Mouse (Mus musculus) megakaryocyte, embryonic 14.5 days (primary cell): Measurements from ENCODE around the gene Pno1.

Source experiments
- FLI1 ChIP-seq: IDR thresholded peaks from 2 replicates; pipeline ENCODE4 v1.6.1; 2012; ENCODE audit warnings: low read length, inconsistent platforms, mixed read lengths
- GATA1 ChIP-seq: IDR thresholded peaks from 3 replicates; pipeline ENCODE4 v1.6.1; 2012; ENCODE audit warnings: mixed read lengths, low read length, inconsistent platforms, borderline replicate concordance

DNA sequence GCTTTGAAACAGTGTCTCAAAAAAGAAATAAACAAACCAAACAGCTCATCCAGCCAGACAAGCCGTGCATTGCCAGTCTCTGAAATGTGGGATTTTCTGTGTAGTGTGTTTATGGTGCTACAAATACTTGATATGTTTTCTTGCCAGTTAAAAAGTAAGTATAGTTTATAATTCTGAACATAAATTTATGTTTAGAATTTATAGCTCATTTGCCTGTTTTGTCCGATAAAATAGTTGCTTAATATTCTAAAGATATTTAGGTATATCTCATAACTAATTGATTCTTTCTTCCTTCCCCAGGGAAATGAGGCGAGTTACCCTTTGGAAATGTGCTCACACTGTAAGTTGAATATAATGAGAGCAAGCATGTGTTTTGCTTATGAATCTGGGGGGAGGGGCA, 29.6 kb downstream of the Pno1 start, which contains the start of gene Wdr92:
- TF ChIP-seq GATA1 = no peak
- TF ChIP-seq FLI1 = no peak
